Mouse (Mus musculus): Measurements from ENCODE around the gene Prdx2. TPM values are rescaled to one million over a fixed set of nuclear protein-coding genes. Genes with fewer than 3 reads are reported as not detected.

Gene Prdx2
- 93.0 TPM for polyA plus RNA-seq (2017; shearing (Covaris generic))

DNA sequence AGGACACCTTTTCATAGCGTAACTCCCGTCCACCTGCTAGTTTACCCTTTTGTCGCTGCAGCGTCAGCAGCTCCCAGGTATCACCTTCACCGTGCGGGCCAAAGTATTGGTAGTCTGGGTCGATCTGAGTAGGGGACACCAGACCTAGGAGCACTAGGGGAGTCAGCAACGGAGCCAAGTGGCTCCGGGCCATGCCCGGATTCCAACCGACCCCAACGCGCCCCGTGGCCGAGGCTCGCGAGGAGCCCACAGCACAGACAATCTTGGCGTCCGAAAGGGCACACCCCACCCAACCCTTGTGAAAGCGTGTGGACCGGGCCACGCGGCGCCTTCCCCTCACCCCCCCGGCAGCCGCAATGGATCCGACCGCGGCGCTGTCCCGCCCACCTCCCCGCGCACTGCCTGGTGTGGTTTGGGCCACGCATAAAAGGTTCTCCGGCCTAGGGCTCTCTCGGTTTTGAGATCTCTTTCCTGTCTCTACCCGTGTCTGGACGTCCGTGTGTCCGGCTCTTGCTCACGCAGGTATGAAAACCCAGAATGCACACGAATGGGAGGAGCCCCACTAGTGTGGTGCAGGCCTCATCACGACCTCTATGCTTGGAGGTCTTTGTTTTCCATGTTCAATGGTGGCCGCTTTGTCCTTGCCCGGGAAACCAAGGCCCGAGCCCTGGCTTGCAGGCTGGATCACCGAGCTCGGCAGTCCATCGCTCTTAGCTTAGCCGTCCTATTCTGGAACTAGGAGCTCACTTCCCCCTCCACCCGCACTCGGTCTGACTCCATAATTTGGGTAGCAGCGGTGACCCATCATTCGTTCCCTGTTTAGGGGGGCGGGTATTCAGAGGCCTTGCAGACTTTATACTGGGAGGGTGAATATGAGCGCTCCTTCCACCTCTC, at the start of gene Prdx2, which contains the start of the genes Gm49661 and Rnaseh2a:
Gene Prdx2 (plus strand): TSS at position 347 of the 894 bp plus-strand sequence.
Gene Gm49661 (minus strand): TSS at position 193 of the 894 bp plus-strand sequence.
Gene Rnaseh2a (minus strand): TSS at position 527 of the 894 bp plus-strand sequence.

DNA sequence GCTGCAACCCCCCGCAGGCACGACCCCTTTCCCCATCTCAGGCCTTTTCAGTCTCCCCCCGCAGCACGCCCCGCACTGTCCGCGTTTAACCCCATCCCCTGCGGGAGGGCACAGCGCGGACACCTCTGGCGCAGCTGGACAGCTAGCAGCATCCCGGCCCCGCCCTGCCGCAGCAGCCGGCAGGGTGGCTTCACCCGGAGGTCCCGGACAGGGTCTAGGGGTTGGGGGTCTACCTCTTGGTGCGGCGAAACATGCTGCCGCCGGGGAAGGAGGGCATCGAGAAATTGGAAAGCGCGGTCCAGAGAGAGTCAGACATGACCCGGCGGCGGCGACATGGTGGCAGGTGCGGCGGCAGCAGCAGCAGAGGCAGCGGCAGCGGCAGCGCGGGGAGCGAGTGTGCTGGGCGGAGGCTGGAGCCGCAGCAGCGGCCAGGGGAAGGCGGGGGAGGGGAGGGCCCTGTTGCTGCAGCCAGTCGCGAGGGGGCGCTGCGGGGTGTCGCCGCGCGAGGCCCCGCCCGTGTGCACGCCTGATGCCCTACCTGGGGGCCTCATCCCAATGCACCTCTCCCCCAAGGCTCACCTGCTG, 32.3 kb upstream of the Prdx2 start, which contains the start of gene Mast1:
Gene Mast1 (minus strand): TSS at position 398 of the 585 bp plus-strand sequence.

DNA sequence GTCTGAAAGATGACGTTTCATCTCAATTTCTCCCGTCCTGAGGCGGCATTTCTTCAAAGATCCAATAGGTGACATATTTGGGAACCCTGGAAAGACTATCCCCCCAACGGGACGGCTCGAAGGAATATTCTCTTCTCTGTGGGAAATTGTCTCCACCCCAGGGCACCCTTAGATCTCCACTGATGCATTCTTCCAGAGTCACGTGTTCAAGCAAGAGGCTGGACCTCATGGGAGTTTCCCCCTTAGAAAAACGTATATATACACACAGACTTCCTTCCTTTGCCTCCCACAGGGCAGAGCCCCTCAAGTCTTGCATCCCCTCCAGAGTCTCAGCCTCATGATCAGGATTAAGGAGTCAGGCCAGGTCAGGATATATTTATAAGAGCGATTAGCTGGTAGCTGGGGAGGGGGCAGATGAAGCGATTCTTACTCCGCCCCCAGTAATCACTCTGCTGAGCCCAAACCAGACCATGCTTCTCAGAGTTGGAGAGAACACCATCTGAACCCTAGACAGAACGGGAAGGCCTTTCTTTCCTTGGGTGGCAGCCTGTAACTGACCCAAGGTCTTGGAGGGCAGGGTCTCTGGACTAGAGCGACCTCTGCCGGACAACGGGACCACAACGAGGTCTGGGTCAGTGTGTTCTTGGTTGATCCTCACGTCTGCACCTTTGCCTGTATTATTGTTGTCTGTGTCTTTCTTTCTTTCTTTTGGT, 22.7 kb upstream of the Prdx2 start, which contains the start of gene Rtbdn:
Gene Rtbdn (plus strand): TSS at position 464 of the 713 bp plus-strand sequence.

DNA sequence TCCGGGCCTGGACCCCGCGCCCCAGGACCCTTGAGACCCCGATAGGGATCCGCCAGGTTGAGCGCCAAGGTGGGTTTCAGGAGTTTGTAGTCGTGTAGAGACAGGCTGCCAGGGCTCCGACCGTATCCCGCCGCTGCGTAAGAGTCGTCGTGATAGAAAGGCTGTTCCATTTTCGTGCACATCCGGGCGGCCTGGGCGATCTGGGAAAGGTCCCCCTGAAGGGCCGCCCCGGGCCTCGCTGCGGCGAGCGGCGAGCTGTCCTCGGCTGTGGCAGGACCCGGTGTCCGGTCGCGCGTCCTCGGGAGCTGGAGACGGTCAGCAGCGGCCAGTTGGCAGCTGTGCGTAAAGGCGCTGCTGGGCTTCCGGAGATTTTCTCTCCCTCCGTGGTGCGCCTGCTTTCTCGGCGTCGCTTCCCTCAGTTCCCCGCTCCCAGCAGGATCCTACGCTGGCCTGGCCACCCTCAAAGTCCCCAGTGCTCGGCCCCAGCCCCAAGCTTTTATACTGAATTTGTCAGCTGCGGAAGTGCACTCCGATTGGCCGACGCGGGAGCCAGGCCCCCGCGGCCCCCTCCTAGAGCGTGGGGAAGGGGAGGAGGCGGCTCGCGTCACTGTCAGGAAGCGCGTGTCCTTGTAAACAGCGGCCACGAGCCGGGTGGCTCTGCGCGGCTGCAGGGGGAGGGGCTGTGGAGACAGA, 9.0 kb downstream of the Prdx2 start, which contains the start of gene Junb:
Gene Junb (minus strand): TSS at position 471 of the 693 bp plus-strand sequence.

DNA sequence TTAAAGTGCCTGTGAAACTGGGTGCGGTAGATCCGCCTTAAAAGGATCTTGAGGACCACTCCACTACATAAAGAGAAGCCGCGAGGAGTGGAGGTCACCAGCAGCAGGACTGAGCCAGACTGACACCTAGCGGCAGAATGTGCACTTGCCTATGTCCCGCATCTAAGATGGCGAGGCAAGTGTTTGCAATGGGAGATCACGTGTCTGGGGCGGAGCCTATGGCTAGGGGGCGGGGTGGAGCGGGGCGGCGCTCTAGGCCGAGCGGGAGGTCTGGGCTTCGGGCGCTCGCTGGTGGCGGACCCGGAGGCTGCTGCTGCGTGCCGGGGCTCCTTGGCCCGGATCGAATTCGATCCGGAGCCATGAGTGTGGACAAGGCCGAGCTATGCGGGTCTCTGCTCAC, 21.0 kb downstream of the Prdx2 start, which contains the start of gene Hook2:
Gene Hook2 (plus strand): TSS at position 255 of the 400 bp plus-strand sequence.

DNA sequence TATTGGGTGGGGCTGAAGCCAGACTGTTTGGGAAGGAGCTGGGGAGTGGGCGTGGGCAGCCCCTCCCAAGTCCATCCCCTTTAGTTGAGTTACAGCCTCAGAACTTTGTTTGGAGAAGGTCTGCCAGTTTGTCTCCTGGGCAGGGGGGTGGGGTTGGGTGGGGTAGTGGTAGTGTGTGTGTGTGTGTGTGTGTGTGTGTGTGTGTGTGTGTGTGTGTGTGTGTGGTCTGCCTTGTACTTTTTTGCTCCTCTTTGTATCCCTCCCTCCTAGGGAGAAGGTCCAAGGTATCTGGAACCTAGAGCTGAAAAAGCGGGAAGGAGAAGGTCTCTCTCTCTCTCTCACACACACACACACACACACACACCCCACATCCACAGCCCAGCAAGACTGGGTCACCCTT, 45.0 kb downstream of the Prdx2 start, which contains the start of gene Best2:
Gene Best2 (minus strand): TSS at position 101 of the 400 bp plus-strand sequence.

Other genes with a start within 250 kb of the Prdx2 start
- 15.7 TPM for gene G430095P16Rik, start 246.6 kb upstream of the Prdx2 start, polyA plus RNA-seq (2017; shearing (Covaris generic))
- 12.9 TPM for gene Nfix, start 169.2 kb upstream of the Prdx2 start, polyA plus RNA-seq (2017; shearing (Covaris generic))
- gene Dand5, start 146.8 kb upstream of the Prdx2 start, polyA plus RNA-seq (2017; shearing (Covaris generic)): 1.7 TPM
- gene Gadd45gip1, start 138.1 kb upstream of the Prdx2 start, polyA plus RNA-seq (2017; shearing (Covaris generic)): 25.6 TPM
- 153 TPM for gene Rad23a, start 128.9 kb upstream of the Prdx2 start, polyA plus RNA-seq (2017; shearing (Covaris generic))
- gene Calr, start 122.7 kb upstream of the Prdx2 start, polyA plus RNA-seq (2017; shearing (Covaris generic)): 394 TPM
- 96.7 TPM for gene Farsa, start 112.6 kb upstream of the Prdx2 start, polyA plus RNA-seq (2017; shearing (Covaris generic))
- 3.5 TPM for gene Syce2, start 97.5 kb upstream of the Prdx2 start, polyA plus RNA-seq (2017; shearing (Covaris generic))
- gene Gcdh, start 75.7 kb upstream of the Prdx2 start, polyA plus RNA-seq (2017; shearing (Covaris generic)): 25.9 TPM
- gene Klf1, start 67.7 kb upstream of the Prdx2 start, polyA plus RNA-seq (2017; shearing (Covaris generic)): 0.30 TPM
- 4.9 TPM for gene Dnase2a, start 61.0 kb upstream of the Prdx2 start, polyA plus RNA-seq (2017; shearing (Covaris generic))
- 0.39 TPM for gene Mast1, start 32.2 kb upstream of the Prdx2 start, polyA plus RNA-seq (2017; shearing (Covaris generic))
- gene Rtbdn, start 22.6 kb upstream of the Prdx2 start, polyA plus RNA-seq (2017; shearing (Covaris generic)): not detected
- not detected for gene Gm49661, start 154 bp upstream of the Prdx2 start, polyA plus RNA-seq (2017; shearing (Covaris generic))
- 63.4 TPM for gene Rnaseh2a, start 180 bp downstream of the Prdx2 start, polyA plus RNA-seq (2017; shearing (Covaris generic))
- gene Junb, start 9.1 kb downstream of the Prdx2 start, polyA plus RNA-seq (2017; shearing (Covaris generic)): 2,774 TPM
- gene Hook2, start 21.0 kb downstream of the Prdx2 start, polyA plus RNA-seq (2017; shearing (Covaris generic)): 12.8 TPM
- gene Best2, start 44.9 kb downstream of the Prdx2 start, polyA plus RNA-seq (2017; shearing (Covaris generic)): not detected
- 22.6 TPM for gene Asna1, start 55.7 kb downstream of the Prdx2 start, polyA plus RNA-seq (2017; shearing (Covaris generic))
- gene Trir, start 57.2 kb downstream of the Prdx2 start, polyA plus RNA-seq (2017; shearing (Covaris generic)): 180 TPM
- 27.8 TPM for gene Tnpo2, start 67.3 kb downstream of the Prdx2 start, polyA plus RNA-seq (2017; shearing (Covaris generic))
- gene Fbxw9, start 90.5 kb downstream of the Prdx2 start, polyA plus RNA-seq (2017; shearing (Covaris generic)): 4.1 TPM
- gene Gm5741, start 98.4 kb downstream of the Prdx2 start, polyA plus RNA-seq (2017; shearing (Covaris generic)): not detected
- 99.9 TPM for gene Dhps, start 102.2 kb downstream of the Prdx2 start, polyA plus RNA-seq (2017; shearing (Covaris generic))
- gene Wdr83os, start 111.2 kb downstream of the Prdx2 start, polyA plus RNA-seq (2017; shearing (Covaris generic)): 114 TPM
- gene Wdr83, start 111.7 kb downstream of the Prdx2 start, polyA plus RNA-seq (2017; shearing (Covaris generic)): 18.4 TPM
- gene Man2b1, start 113.7 kb downstream of the Prdx2 start, polyA plus RNA-seq (2017; shearing (Covaris generic)): 109 TPM
- gene Zfp791, start 153.5 kb downstream of the Prdx2 start, polyA plus RNA-seq (2017; shearing (Covaris generic)): not detected
- not detected for gene Cks1brt, start 182.3 kb downstream of the Prdx2 start, polyA plus RNA-seq (2017; shearing (Covaris generic))

Data from naive thymus-derived CD4-positive, alpha-beta T cell, adult 5 months (primary cell).